Mouse (Mus musculus): ENCODE results near the gene Gm45716. TPM values are rescaled to one million over a fixed set of nuclear protein-coding genes. Genes with fewer than 3 reads are reported as not detected.

Gene Gm45716
- polyA plus RNA-seq, 1 experiment from 2014 or later: 9.8 TPM

DNA sequence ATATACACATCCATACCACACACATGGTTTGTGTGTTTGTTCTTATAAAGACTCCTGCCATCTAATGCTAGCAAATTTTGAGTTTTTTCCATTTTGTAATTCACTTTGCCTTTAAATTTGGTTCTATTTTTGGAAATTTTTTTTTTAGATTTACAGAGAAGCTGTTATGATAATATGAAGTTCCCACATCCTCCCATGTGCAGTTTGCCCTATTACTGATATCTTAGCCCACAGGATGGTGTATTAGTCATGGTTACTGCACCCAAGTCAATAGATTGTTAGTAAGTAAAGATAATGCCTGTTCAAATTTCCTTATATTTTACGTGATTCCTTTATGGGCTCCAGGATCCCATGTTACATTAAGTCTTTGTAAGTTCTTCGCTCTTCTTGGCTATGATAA lies 107.1 kb downstream of the Gm45716 start:
- Histone ChIP-seq H3K4me1 (no peaks in the 10 kb centered on the region), H3K27me3 (no peaks in the 10 kb centered on the region), H3K4me3 (replicated peaks) (no peak overlapping the region), H3K9ac (no peak overlapping the region), H3K9me3 (replicated peaks) (no peaks in the 10 kb centered on the region), H3K36me3 (no peaks in the 10 kb centered on the region), H3K27ac (no peak overlapping the region), H3K4me2 (no peak overlapping the region)
- no peak for ATAC-seq (replicated peaks; ENCODE audit: low FRiP score)
- 95% methylated on average over 2 of the region's 2 CpGs for WGBS

Other genes starting within 250 kb of the Gm45716 start
- gene Pctp, start 184.8 kb upstream of the Gm45716 start, polyA plus RNA-seq (2015; fragmentation: Nextera tagmentation; extraction: Ambion mirVana): 12.1 and 13.1 TPM in 2 replicates
- 21.9 and 24.4 TPM in 2 replicates for gene Tmem100, start 157.3 kb upstream of the Gm45716 start, polyA plus RNA-seq (2015; fragmentation: Nextera tagmentation; extraction: Ambion mirVana)
- gene Mmd, start 61.8 kb downstream of the Gm45716 start, polyA plus RNA-seq (2015; fragmentation: Nextera tagmentation; extraction: Ambion mirVana): 36.6 and 38.0 TPM in 2 replicates
- 1.9 and 2.9 TPM in 2 replicates for gene Hlf, start 203.2 kb downstream of the Gm45716 start, polyA plus RNA-seq (2015; fragmentation: Nextera tagmentation; extraction: Ambion mirVana)